Mouse (Mus musculus) induced T-regulatory cell, adult 2 months (primary cell): ENCODE measurements around the gene Commd4.

Experiments used
- DNase-seq: peaks from one replicate; pipeline ENCODE4 v3.0.0-alpha.2; 2012; ENCODE audit warnings: low read depth

The Commd4 gene

GRCm38 (mm10) chr9:57141417-57142353 lies 16.4 kb downstream of the Commd4 start:
- no peak for DNase-seq

- DNase-seq = no peak
Observed at GRCm38 (mm10) chr9:57139571-57139970, 18.6 kb downstream of the Commd4 start.

GRCm38 (mm10) chr9:57139110-57139509 lies 19.0 kb downstream of the Commd4 start:
- DNase-seq = no peak

- no peak for DNase-seq
Observed at GRCm38 (mm10) chr9:57138507-57138906, 19.6 kb downstream of the Commd4 start.

GRCm38 (mm10) chr9:57137777-57138176 lies 20.4 kb downstream of the Commd4 start:
- no peak for DNase-seq

- no peak for DNase-seq
Observed at GRCm38 (mm10) chr9:57137246-57137645, 20.9 kb downstream of the Commd4 start.

- peak; percentile 97 for DNase-seq
Observed at GRCm38 (mm10) chr9:57130577-57131433, 27.3 kb downstream of the Commd4 start, which contains the start of gene Man2c1. Gene Man2c1, plus strand, starts transcription at chr9:57130690.

- no peak for DNase-seq
Observed at GRCm38 (mm10) chr9:57129641-57130040, 28.5 kb downstream of the Commd4 start.

GRCm38 (mm10) chr9:57117261-57117755 lies 40.8 kb downstream of the Commd4 start:
- DNase-seq = no peak
